Mouse (Mus musculus) thymus, postnatal 10 days (tissue): ENCODE results near the gene Gtf2f1.
"Not testable (repeated sequence)": the region's sequence is repeated elsewhere in the genome, so short reads cannot be mapped to it uniquely, and the experiment has no call there.

Experiments
- DNase-seq, 2 experiments: peaks; one replicate each; pipeline ENCODE4 v3.0.0; 2021; ENCODE audit warnings: low spot score in 2 of 2

Gtf2f1 gene

GRCm38 (mm10) chr17:57011236-57012141, at the start of gene Gtf2f1, which contains the start of gene Gm17949:
Gene Gtf2f1, minus strand, starts transcription at chr17:57011288.
Gene Gm17949, plus strand, starts transcription at chr17:57011469.
- DNase-seq: peak; percentile 90 to 93

- peak; percentile 94 to 96 for DNase-seq
These were observed 49.2 kb upstream of the Gtf2f1 start for GRCm38 (mm10) chr17:57060231-57060801.

- DNase-seq: peak; percentile 72 to 73
These were observed 48.4 kb upstream of the Gtf2f1 start, which contains the start of gene Slc25a23 for GRCm38 (mm10) chr17:57059486-57059977. Gene Slc25a23, minus strand, starts transcription at chr17:57059863.

- no peak for DNase-seq
These were observed 47.9 kb upstream of the Gtf2f1 start, which contains the start of gene Crb3 for GRCm38 (mm10) chr17:57058891-57059485. Gene Crb3, plus strand, starts transcription at chr17:57059105.

- DNase-seq: no peak
These were observed 45.2 kb upstream of the Gtf2f1 start for GRCm38 (mm10) chr17:57056246-57056645.

GRCm38 (mm10) chr17:57051679-57052078, 40.6 kb upstream of the Gtf2f1 start:
- DNase-seq: not testable (repeated sequence)

- no peak for DNase-seq
These were observed 37.7 kb upstream of the Gtf2f1 start for GRCm38 (mm10) chr17:57048816-57049215.

- no peak for DNase-seq
These were observed 36.3 kb upstream of the Gtf2f1 start for GRCm38 (mm10) chr17:57047406-57047805.

GRCm38 (mm10) chr17:57041554-57041953, 30.5 kb upstream of the Gtf2f1 start, which contains the start of gene Slc25a41:
Gene Slc25a41, minus strand, starts transcription at chr17:57041654.
- DNase-seq: no peak

- DNase-seq: no peak
These were observed 27.9 kb upstream of the Gtf2f1 start for GRCm38 (mm10) chr17:57038978-57039377.

GRCm38 (mm10) chr17:57032854-57033253, 21.8 kb upstream of the Gtf2f1 start:
- no peak for DNase-seq

GRCm38 (mm10) chr17:57031661-57032420, 20.8 kb upstream of the Gtf2f1 start:
- DNase-seq: peak; percentile 97 to 100

GRCm38 (mm10) chr17:57030931-57031660, 20.0 kb upstream of the Gtf2f1 start, which contains the start of gene Khsrp:
Gene Khsrp, minus strand, starts transcription at chr17:57031522.
- peak; percentile 64 to 70 for DNase-seq

- DNase-seq: no peak
These were observed 18.6 kb upstream of the Gtf2f1 start for GRCm38 (mm10) chr17:57029691-57030090.

GRCm38 (mm10) chr17:57027471-57027870, 16.4 kb upstream of the Gtf2f1 start:
- DNase-seq: no peak

GRCm38 (mm10) chr17:57020960-57021359, 9.9 kb upstream of the Gtf2f1 start:
- DNase-seq: no peak

GRCm38 (mm10) chr17:57019693-57020092, 8.6 kb upstream of the Gtf2f1 start:
- DNase-seq: no peak

GRCm38 (mm10) chr17:57012245-57012795, 1.2 kb upstream of the Gtf2f1 start:
- DNase-seq: no peak

- DNase-seq: no peak
These were observed 215 bp downstream of the Gtf2f1 start for GRCm38 (mm10) chr17:57010911-57011235.

- DNase-seq: no peak
These were observed 3.8 kb downstream of the Gtf2f1 start for GRCm38 (mm10) chr17:57007137-57007905.
